Mouse (Mus musculus): ENCODE results near the gene Dnpep.

Gene Dnpep

DNA sequence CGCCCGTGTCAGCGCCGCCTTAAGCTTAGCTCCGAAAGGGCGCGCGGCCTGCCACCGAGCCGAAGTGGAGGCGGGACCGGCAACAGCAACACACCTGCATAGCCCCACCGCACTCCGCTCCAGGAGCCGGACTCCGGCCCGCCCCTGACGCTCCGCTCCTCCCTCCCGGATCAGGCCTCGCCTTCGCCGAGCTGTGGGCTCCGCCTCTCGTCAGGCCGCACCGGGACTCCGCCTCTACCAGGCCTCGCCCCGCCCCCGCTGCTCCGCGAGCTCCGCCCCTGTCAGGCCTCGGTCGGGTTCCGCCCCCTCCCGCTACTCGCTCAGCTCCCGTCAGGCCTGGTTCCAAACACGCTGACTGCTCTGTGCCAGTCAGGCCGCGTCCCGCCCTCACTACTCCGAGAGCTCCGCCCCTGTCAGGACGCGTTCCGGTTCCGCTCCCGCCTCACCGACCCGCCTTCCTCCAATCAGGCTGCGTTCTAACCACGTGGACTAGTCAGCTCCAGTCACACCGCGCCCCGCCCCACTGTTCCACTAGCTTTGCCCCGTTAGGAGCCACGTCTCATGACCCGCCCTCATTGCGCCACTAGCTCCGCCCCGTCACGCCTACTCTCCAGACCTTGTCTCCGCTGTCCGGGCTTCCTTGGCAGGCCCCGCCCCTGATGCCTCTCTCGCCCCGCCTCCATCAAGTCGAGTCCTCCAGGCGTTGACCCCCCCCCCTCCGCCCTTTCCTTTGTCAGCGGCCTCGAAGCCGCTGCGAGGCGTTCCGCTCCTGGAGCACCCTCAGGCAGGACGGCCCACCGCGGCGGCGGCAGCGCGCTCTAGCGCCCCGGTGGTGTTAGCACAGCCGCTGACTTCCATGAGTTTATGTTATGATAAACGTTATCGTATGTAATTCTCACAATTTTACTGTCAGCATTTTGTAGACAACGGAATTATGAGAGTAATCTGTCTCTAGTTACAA is at the start of gene Dnpep:
Dnpep (minus strand) TSS at position 750 of the 961 bp plus-strand sequence.
- DNase-seq (ENCODE audit: low spot score), result peak; percentile 100

GRCm38 (mm10) chr1:75365510-75366137 is 47.8 kb upstream of the Dnpep start:
- DNase-seq (ENCODE audit: low spot score), result no peak

GRCm38 (mm10) chr1:75363868-75364267 is 46.1 kb upstream of the Dnpep start:
- no peak for DNase-seq (ENCODE audit: low spot score)

DNA sequence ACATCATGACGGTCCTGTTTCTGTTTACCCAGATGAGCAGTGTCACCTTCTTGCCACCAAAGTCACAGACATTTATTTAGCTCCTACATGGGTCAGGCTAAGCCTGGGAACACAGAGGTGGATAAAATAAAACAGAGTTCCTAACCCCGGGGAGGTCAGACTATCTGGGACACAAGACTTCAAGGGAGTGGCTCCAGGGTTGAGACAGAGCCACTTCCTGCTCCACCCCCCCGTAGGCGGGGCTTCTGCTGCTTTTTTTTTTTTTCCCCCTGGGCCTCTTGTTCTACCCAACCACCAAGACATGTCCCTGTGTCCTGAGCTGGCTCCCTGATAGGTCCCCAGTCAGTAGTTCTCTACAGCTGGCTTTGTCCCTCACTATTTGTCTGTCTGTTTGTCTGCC is 44.0 kb upstream of the Dnpep start:
- DNase-seq (ENCODE audit: low spot score), result no peak

DNA sequence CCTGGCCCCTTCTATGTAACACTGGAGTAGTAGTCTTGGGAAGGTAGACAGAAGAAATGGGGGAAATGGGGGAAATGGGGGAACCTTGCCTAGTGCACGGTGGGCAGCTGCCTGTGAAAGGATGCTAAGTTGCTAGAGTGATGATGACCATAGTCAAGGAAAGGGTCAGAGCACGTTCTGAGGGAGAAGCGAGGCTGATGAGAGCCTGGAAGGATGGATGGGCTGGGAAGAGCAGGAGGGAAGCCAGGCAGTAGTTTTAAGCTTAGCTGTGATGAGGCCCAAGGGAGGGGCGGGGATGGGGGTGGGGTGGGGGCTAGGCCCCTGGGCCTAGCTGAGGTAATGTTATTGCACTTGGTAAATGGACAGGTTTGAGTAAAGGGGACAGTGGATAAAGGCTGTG is 43.3 kb upstream of the Dnpep start:
- no peak for DNase-seq (ENCODE audit: low spot score)

- DNase-seq (ENCODE audit: low spot score), result no peak
Observed at GRCm38 (mm10) chr1:75360112-75361031, 42.6 kb upstream of the Dnpep start, which contains the start of gene Des. Des (plus strand) TSS chr1:75360329.

DNA sequence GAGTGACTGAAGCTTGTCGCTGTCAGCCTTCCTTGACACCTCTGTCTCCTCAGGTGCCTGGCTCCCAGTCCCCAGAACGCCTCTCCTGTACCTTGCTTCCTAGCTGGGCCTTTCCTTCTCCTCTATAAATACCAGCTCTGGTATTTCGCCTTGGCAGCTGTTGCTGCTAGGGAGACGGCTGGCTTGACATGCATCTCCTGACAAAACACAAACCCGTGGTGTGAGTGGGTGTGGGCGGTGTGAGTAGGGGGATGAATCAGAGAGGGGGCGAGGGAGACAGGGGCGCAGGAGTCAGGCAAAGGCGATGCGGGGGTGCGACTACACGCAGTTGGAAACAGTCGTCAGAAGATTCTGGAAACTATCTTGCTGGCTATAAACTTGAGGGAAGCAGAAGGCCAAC is 41.6 kb upstream of the Dnpep start:
- no peak for DNase-seq (ENCODE audit: low spot score)

GRCm38 (mm10) chr1:75358009-75358408 is 40.2 kb upstream of the Dnpep start:
- DNase-seq (ENCODE audit: low spot score), result no peak

DNA sequence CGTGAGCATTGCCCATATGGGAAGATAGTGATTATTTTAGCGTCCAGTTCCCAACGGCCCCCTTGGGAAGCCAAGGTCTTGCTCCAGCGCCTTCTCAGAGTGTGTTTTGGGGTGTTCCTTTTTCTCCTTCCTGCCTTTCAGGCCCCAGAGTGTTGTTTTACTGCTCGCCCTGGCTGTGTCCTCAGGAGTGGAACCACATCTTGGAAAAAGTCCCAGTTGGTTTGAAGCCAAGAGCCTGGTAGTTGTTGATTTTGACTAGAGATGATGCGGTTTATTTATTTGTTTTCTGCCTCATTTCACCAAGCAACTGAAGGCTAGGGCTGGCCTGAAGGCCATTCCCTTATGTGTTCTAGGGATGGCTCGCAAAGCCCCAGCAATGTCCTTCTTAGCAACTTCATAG is 39.5 kb upstream of the Dnpep start:
- peak; percentile 78 for DNase-seq (ENCODE audit: low spot score)

DNA sequence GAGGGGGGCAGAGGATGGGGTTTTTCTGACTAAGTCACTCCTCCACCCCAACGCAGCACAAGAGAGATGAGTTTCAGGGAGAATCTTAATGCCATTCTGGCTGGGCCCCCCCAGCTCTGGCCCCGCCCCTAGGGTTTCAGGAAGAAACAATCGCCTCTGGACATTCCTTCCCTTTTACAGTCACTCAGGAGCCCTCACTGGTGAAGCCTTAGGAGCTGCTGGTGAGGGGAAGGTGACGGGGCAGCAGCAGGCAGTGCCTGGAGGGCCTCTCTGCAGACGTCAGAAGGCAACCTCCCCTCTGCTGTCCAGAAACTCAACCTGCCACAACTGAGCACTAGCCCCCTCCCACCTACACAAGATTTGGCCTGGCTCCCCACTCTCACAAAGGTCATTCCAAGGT is 31.5 kb upstream of the Dnpep start:
- DNase-seq (ENCODE audit: low spot score), result no peak

GRCm38 (mm10) chr1:75347279-75347678 is 29.5 kb upstream of the Dnpep start:
- DNase-seq (ENCODE audit: low spot score), result peak; percentile 68

- peak; percentile 62 for DNase-seq (ENCODE audit: low spot score)
Observed at GRCm38 (mm10) chr1:75345036-75345935, 27.5 kb upstream of the Dnpep start.

GRCm38 (mm10) chr1:75344291-75345035 is 26.7 kb upstream of the Dnpep start:
- peak; percentile 59 for DNase-seq (ENCODE audit: low spot score)

GRCm38 (mm10) chr1:75342874-75343416 is 25.2 kb upstream of the Dnpep start:
- peak; percentile 86 for DNase-seq (ENCODE audit: low spot score)

DNA sequence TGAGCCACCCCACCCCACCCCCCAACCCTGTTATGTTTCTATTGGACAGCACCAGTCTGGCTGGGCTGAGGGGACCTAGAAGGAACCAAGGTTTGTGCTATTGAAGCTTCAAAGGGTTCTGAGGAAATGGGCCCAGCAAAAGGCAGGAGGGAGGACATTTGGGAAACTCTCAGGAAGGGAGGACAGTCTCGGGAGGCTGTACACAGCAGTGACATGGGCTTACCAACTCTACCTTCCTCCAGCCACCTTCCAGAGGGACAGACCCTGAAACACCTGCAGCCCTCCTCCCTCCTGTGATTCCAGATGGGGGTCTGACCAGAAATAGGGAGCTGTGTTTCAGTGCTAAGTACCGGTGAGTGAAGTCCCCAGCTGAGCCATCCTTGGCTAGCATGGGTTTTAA is 22.7 kb upstream of the Dnpep start:
- DNase-seq (ENCODE audit: low spot score), result no peak

DNA sequence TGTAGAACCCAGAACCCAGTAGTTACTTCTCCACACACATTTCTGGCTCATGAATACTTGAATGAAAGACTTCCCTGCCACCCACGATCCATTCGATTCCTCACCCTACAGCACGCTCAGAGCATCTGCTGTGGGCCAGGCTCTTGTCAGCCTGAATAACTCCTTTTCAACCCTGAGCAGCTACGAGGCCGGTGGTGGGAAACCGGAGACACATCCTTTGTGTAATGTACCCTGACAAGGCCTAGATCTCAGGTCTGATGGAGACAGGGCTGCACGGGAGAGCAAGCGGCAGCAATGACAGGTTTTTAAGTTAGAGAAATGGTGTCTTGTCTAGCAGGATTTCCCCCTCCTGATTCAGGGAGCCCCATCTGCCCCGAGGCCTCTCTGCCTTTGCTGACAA is 21.5 kb upstream of the Dnpep start:
- DNase-seq (ENCODE audit: low spot score), result no peak

GRCm38 (mm10) chr1:75338091-75338694 is 20.4 kb upstream of the Dnpep start:
- DNase-seq (ENCODE audit: low spot score), result no peak

- no peak for DNase-seq (ENCODE audit: low spot score)
Observed at GRCm38 (mm10) chr1:75337097-75337496, 19.3 kb upstream of the Dnpep start.

DNA sequence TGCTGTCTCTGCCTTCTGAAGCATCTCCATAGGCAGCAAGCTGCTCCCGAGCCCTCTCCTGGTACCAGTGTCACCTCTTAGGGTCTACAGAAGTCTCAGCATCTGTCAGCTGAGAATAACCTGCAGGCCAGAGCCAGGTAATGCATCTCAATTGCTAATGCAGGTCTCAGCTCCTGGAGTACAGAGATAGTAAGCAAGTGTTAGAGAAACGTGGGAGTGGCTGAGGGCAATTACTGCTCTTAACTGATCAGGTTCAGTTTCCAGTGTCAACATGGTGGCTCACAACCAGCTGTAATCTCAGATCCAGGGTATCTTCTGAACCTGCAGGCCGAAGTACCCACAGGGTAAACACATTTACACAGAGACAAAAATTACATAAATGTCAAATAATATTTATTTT is 18.7 kb upstream of the Dnpep start:
- no peak for DNase-seq (ENCODE audit: low spot score)

- no peak for DNase-seq (ENCODE audit: low spot score)
Observed at GRCm38 (mm10) chr1:75331271-75331670, 13.5 kb upstream of the Dnpep start.
